Mouse (Mus musculus) limb, embryonic 15.5 days (tissue): ENCODE measurements around the gene Gstk1. TPM values are rescaled to one million over a fixed set of nuclear protein-coding genes. Genes with fewer than 3 reads are reported as not detected.

Experiments
- ATAC-seq: fragments of 200-750 bp; cut with Nextera tagmentation; 2 replicates; pipeline ENCODE4 v1.8.0; 2017; ENCODE audit warnings: low read depth, moderate TSS enrichment; ENCODE audit not compliant: insufficient number of reproducible peaks, low FRiP score, low TSS enrichment
- H3K27ac ChIP-seq: fragments of 300-500 bp; sonication (generic); 2 replicates; pipeline ENCODE4 v1.5.1; 2015; ENCODE audit warnings: moderate library complexity, mild to moderate bottlenecking, inconsistent platforms
- H3K27me3 ChIP-seq: fragments of 300-500 bp; sonication (generic); 2 replicates; pipeline ENCODE4 v1.6.1; 2015; ENCODE audit warnings: inconsistent platforms
- H3K36me3 ChIP-seq: fragments of 300-500 bp; sonication (generic); 2 replicates; pipeline ENCODE4 v1.6.1; 2015; ENCODE audit warnings: inconsistent platforms
- H3K4me1 ChIP-seq: fragments of 300-500 bp; sonication (generic); 2 replicates; pipeline ENCODE4 v1.6.1; 2015; ENCODE audit warnings: inconsistent platforms
- H3K4me2 ChIP-seq: fragments of 300-500 bp; sonication (generic); 2 replicates; pipeline ENCODE4 v1.6.1; 2015; ENCODE audit warnings: mild to moderate bottlenecking, inconsistent platforms
- H3K4me3 ChIP-seq: fragments of 300-500 bp; sonication (generic); 2 replicates; pipeline ENCODE4 v1.5.1; 2015; ENCODE audit warnings: mild to moderate bottlenecking, inconsistent platforms
- H3K9ac ChIP-seq: fragments of 300-500 bp; sonication (generic); 2 replicates; pipeline ENCODE4 v1.6.1; 2015; ENCODE audit warnings: inconsistent platforms
- H3K9me3 ChIP-seq: fragments of 300-500 bp; sonication (generic); 2 replicates; pipeline ENCODE4 v1.6.1; 2016; ENCODE audit warnings: inconsistent platforms
- WGBS: fragments of 180-500 bp; shearing (Covaris S2); methylation state at CpG from one replicate; pipeline ENCODE4 v1.1.7; 2015; 5-methylcytosine and 5-hydroxymethylcytosine counted together
- polyA plus RNA-seq: library from polyadenylated mRNA; unstranded; fragments of >200 nt; fragmentation: Nextera tagmentation; extraction: Ambion mirVana; gene quantifications from 2 replicates; pipeline ENCODE4 v1.2.1, GENCODE M21; 2015

Gene Gstk1
- polyA plus RNA-seq, result 20.7 and 21.4 TPM in 2 replicates

GRCm38 (mm10) chr6:42245711-42246353 lies at the start of gene Gstk1:
Gene Gstk1, plus strand, starts transcription at chr6:42245935.
- 2% methylated on average over 28 of the region's 28 CpGs for WGBS
- ATAC-seq, result peak; percentile 96
- H3K4me1 ChIP-seq, result peaks cover 9% of the 10 kb centered on the region; the same call in 1 of the 2 replicates

GRCm38 (mm10) chr6:42197710-42198109 lies 48.0 kb upstream of the Gstk1 start:
- H3K27ac ChIP-seq, result no peak overlapping the region

More at GRCm38 (mm10) chr6:42245711-42246353, at the start of gene Gstk1:
- H3K27ac ChIP-seq, result no peak within 1 kb of the TSS
- H3K36me3 ChIP-seq, result no peaks in the 10 kb centered on the region
- H3K4me3 ChIP-seq, result peak within 1 kb of the TSS; percentile 49
- peak within 1 kb of the TSS; percentile 49 for H3K9ac ChIP-seq
- H3K4me2 ChIP-seq, result peak within 1 kb of the TSS; percentile 80
- peaks cover 6% of the 10 kb centered on the region; the same call in 1 of the 2 replicates for H3K27me3 ChIP-seq
- no peaks in the 10 kb centered on the region for H3K9me3 ChIP-seq

GRCm38 (mm10) chr6:42199498-42199897 lies 46.2 kb upstream of the Gstk1 start:
- Histone ChIP-seq H3K9ac (no peak overlapping the region), H3K4me3 (no peak overlapping the region), H3K4me2 (no peak overlapping the region), H3K9me3 (no peaks in the 10 kb centered on the region), H3K36me3 (no peaks in the 10 kb centered on the region), H3K27me3 (no peaks in the 10 kb centered on the region), H3K27ac (no peak overlapping the region), H3K4me1 (no peaks in the 10 kb centered on the region)
- WGBS, result 50% methylated on average over 1 of the region's 1 CpGs
- ATAC-seq, result no peak

More at GRCm38 (mm10) chr6:42197710-42198109, 48.0 kb upstream of the Gstk1 start:
- no peak for ATAC-seq
- Histone ChIP-seq H3K4me1 (no peaks in the 10 kb centered on the region), H3K4me2 (no peak overlapping the region), H3K4me3 (no peak overlapping the region), H3K36me3 (no peaks in the 10 kb centered on the region), H3K9me3 (no peaks in the 10 kb centered on the region), H3K27me3 (no peaks in the 10 kb centered on the region), H3K9ac (no peak overlapping the region)
- WGBS, result 25% methylated on average over 3 of the region's 3 CpGs

- H3K4me2 ChIP-seq, result no peak within 1 kb of the TSS
- no peaks in the 10 kb centered on the region for H3K36me3 ChIP-seq
- no peak within 1 kb of the TSS for H3K9ac ChIP-seq
- no peaks in the 10 kb centered on the region for H3K9me3 ChIP-seq
- no peaks in the 10 kb centered on the region for H3K4me1 ChIP-seq
- H3K27ac ChIP-seq, result no peak within 1 kb of the TSS
- no peak for ATAC-seq
- H3K4me3 ChIP-seq, result no peak within 1 kb of the TSS
- WGBS, result 84% methylated on average over 2 of the region's 2 CpGs
- H3K27me3 ChIP-seq, result no peaks in the 10 kb centered on the region
Observed at GRCm38 (mm10) chr6:42215028-42215427, 30.7 kb upstream of the Gstk1 start, which contains the start of gene Tas2r144. Gene Tas2r144, plus strand, starts transcription at chr6:42215328.

- no peak overlapping the region for H3K4me2 ChIP-seq
- H3K27me3 ChIP-seq, result no peaks in the 10 kb centered on the region
- H3K27ac ChIP-seq, result no peak overlapping the region
- ATAC-seq, result no peak
- no peaks in the 10 kb centered on the region for H3K36me3 ChIP-seq
- no peak overlapping the region for H3K4me3 ChIP-seq
- 60% methylated on average over 3 of the region's 3 CpGs for WGBS
- no peak overlapping the region for H3K9ac ChIP-seq
- no peaks in the 10 kb centered on the region for H3K9me3 ChIP-seq
- no peaks in the 10 kb centered on the region for H3K4me1 ChIP-seq
Observed at GRCm38 (mm10) chr6:42222286-42222685, 23.4 kb upstream of the Gstk1 start.

- H3K4me2 ChIP-seq, result no peak overlapping the region
- no peaks in the 10 kb centered on the region for H3K36me3 ChIP-seq
- no peak overlapping the region for H3K9ac ChIP-seq
- H3K27me3 ChIP-seq, result no peaks in the 10 kb centered on the region
- H3K4me3 ChIP-seq, result no peak overlapping the region
- no peaks in the 10 kb centered on the region for H3K4me1 ChIP-seq
- no peak overlapping the region for H3K27ac ChIP-seq
- ATAC-seq, result no peak
- WGBS, result 76% methylated on average over 4 of the region's 4 CpGs
- H3K9me3 ChIP-seq, result no peaks in the 10 kb centered on the region
Observed at GRCm38 (mm10) chr6:42225046-42225445, 20.7 kb upstream of the Gstk1 start.

GRCm38 (mm10) chr6:42227240-42228101 lies 18.3 kb upstream of the Gstk1 start:
- H3K27me3 ChIP-seq, result no peaks in the 10 kb centered on the region
- H3K27ac ChIP-seq, result no peak overlapping the region
- WGBS, result 28% methylated on average over 17 of the region's 17 CpGs
- H3K4me2 ChIP-seq, result no peak overlapping the region
- H3K4me1 ChIP-seq, result no peaks in the 10 kb centered on the region
- ATAC-seq, result no peak
- H3K4me3 ChIP-seq, result no peak overlapping the region
- H3K36me3 ChIP-seq, result no peaks in the 10 kb centered on the region
- no peaks in the 10 kb centered on the region for H3K9me3 ChIP-seq
- H3K9ac ChIP-seq, result no peak overlapping the region

GRCm38 (mm10) chr6:42229610-42230009 lies 16.1 kb upstream of the Gstk1 start:
- 76% methylated on average over 4 of the region's 4 CpGs for WGBS
- no peak for ATAC-seq
- Histone ChIP-seq H3K4me1 (no peaks in the 10 kb centered on the region), H3K4me2 (no peak overlapping the region), H3K27ac (no peak overlapping the region), H3K27me3 (no peaks in the 10 kb centered on the region), H3K9ac (no peak overlapping the region), H3K36me3 (no peaks in the 10 kb centered on the region), H3K4me3 (no peak overlapping the region), H3K9me3 (no peaks in the 10 kb centered on the region)

DNA sequence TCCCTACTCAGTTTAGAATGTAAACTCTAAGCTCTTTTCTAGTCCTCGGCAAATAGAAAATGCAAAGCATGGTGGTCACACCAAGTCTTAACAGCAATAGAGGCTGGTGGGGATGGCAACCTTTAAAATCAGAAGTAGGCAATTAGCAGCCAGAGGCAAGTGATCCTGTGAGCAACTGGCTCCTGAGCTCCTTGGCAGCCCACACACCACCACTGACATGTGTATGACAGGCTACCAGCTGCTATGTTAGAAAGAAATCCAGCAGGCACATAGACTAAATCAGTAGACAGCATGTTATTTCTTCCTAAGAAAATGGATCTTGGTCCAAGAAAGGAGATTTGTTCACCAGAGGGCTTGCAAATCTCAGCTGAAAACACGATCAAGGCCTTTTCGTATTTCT lies 14.5 kb upstream of the Gstk1 start:
- H3K27me3 ChIP-seq, result no peaks in the 10 kb centered on the region
- no peaks in the 10 kb centered on the region for H3K36me3 ChIP-seq
- H3K27ac ChIP-seq, result no peak overlapping the region
- no peak overlapping the region for H3K4me3 ChIP-seq
- H3K4me1 ChIP-seq, result no peaks in the 10 kb centered on the region
- no peak for ATAC-seq
- H3K9ac ChIP-seq, result no peak overlapping the region
- H3K4me2 ChIP-seq, result no peak overlapping the region
- 83% methylated on average over 3 of the region's 3 CpGs for WGBS
- H3K9me3 ChIP-seq, result no peaks in the 10 kb centered on the region

- Histone ChIP-seq H3K4me1 (no peaks in the 10 kb centered on the region), H3K36me3 (no peaks in the 10 kb centered on the region), H3K4me2 (no peak overlapping the region), H3K27me3 (no peaks in the 10 kb centered on the region), H3K27ac (no peak overlapping the region), H3K9ac (no peak overlapping the region), H3K9me3 (no peaks in the 10 kb centered on the region), H3K4me3 (no peak overlapping the region)
- WGBS, result 70% methylated on average over 6 of the region's 6 CpGs
- no peak for ATAC-seq
Observed at GRCm38 (mm10) chr6:42237276-42237805, 8.4 kb upstream of the Gstk1 start.

DNA sequence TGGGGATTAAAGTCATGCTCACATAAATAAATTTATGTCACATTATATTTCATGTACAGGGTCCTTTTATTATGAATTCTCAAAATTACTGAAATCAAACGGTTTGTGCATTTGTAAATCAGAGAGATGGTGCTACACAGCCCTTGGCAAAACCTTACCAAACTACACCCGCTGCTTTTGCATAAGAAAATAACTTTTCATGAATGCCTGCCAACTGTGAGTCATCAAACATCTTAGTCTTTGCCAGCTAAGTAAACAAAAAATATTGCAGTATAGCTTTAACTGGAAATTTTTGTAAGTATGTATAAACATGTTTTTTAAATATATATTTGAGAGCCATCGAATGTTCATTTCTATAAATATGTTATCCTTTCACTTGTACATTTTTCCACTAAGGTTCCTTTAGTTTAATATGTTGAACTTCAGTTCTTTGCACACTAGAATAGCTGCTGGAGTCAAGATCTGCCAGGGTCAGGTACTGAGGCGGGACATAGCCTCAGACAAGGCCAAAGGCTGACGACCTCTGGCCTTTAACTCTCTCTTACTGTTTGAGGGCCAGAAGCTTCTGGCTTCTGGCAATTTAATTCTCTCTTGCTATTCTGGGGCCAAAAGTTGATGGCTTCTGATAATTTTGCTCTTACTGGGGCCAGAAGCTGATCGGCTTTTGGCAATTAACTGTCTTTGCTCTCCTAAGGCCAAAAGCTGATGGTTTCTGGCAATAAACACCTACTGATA lies 4.3 kb upstream of the Gstk1 start:
- 70% methylated on average over 6 of the region's 6 CpGs for WGBS
- Histone ChIP-seq H3K4me2 (no peak overlapping the region), H3K4me3 (no peak overlapping the region), H3K9me3 (no peaks in the 10 kb centered on the region), H3K9ac (no peak overlapping the region), H3K27me3 (no peaks in the 10 kb centered on the region), H3K4me1 (peaks cover 9% of the 10 kb centered on the region; the same call in 1 of the 2 replicates), H3K27ac (no peak overlapping the region), H3K36me3 (no peaks in the 10 kb centered on the region)
- no peak for ATAC-seq
